Mouse (Mus musculus) mature B cell (primary cell): ENCODE measurements around the gene Gm3238.
"Not testable (repeated sequence)": the region's sequence is repeated elsewhere in the genome, so short reads cannot be mapped to it uniquely, and the experiment has no call there.

Source experiments
- in situ Hi-C: fragments of 300-500 bp; cut with MboI; formaldehyde crosslinking; loops from 2 replicates; pipeline ENCODE4 v1.14.3; 2019

Gene Gm3238

GRCm38 (mm10) chr10:77741924-77742688 is 29.0 kb downstream of the Gm3238 start, which contains the start of gene Gm18596:
Gm18596 (minus strand) TSS chr10:77742638.
- in situ Hi-C loops, result not testable (repeated sequence)

DNA sequence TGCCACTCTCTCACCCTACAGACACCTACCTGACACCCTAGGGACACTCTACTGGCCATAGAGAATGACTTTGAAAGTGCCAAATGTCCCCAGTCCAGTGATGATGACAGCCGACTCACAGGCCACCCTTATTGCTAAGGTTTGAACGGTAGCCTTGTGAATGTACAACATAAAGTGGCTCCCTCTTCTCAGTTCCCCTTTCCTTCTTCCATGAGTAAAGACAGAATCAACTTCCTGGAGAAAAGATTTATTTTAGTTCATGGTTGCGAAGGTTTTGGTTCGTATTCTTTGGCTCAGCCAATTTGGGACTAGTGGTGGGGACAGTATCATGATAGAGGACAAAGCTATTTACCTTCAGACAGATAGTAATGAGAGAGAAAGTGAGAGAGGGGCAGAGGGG is 32.2 kb downstream of the Gm3238 start:
- in situ Hi-C loops, result no loop called here

GRCm38 (mm10) chr10:77735928-77736327 is 35.2 kb downstream of the Gm3238 start:
- in situ Hi-C loops, result no loop called here

- in situ Hi-C loops, result no loop called here
These were observed 41.9 kb downstream of the Gm3238 start for GRCm38 (mm10) chr10:77729241-77729640.

GRCm38 (mm10) chr10:77728280-77728679 is 42.8 kb downstream of the Gm3238 start:
- in situ Hi-C loops, result no loop called here

GRCm38 (mm10) chr10:77726186-77726585 is 44.9 kb downstream of the Gm3238 start, which contains the start of gene Gm10100:
Gm10100 (plus strand) TSS chr10:77726486.
- in situ Hi-C loops, result no loop called here

DNA sequence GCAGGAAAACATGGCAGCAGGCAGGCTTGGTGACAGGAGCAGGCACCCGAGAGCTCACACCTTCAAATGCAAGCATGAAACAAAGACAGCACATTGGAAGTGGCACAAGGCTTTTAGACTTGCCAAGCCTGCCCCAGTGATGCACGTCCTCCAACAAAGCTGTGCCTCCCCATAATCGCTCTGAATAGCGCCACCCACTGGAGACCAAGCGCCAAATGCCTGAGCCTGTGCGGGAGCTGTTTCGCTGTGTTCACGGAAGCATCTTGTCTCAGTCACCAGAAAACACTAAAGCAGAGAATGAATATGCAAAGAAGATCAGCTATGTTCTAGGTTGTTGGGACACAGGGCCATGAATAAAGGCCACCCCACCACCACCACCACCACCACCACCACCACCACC is 46.3 kb downstream of the Gm3238 start:
- in situ Hi-C loops, result no loop called here
